Mouse (Mus musculus) lung, adult 2 months (tissue): ENCODE measurements around the gene Gimap4.

ENCODE experiments used
- CTCF ChIP-seq: fragments of 200-500 bp; IDR thresholded peaks from 2 replicates; pipeline ENCODE4 v1.5.1; 2011; ENCODE audit warnings: mild to moderate bottlenecking, low read length, control low read depth; ENCODE audit not compliant: insufficient read depth
- POLR2A ChIP-seq: fragments of 200-500 bp; IDR thresholded peaks from 2 replicates; pipeline ENCODE4 v1.6.1; 2011; ENCODE audit warnings: low read depth, mild to moderate bottlenecking, control low read depth, low read length, borderline replicate concordance; ENCODE audit errors: extremely low read depth

GRCm38 (mm10) chr6:48646309-48646690, 38.0 kb upstream of the Gimap4 start:
- TF ChIP-seq CTCF (no peak), POLR2A (no peak)
